Mouse (Mus musculus) heart, adult 2 months (tissue): Measurements from ENCODE around the gene Prss35.

Experiments used
- CTCF ChIP-seq: fragments of 200-600 bp; IDR thresholded peaks from 2 replicates; pipeline ENCODE4 v1.8.1; 2022; ENCODE audit warnings: antibody characterized with exemption, mild to moderate bottlenecking, moderate library complexity
- EP300 ChIP-seq: fragments of 200-500 bp; IDR thresholded peaks from 2 replicates; pipeline ENCODE4 v1.6.1; 2011; ENCODE audit warnings: low read depth, low read length, control low read depth; ENCODE audit not compliant: insufficient read depth
- POLR2A ChIP-seq: fragments of 200-500 bp; IDR thresholded peaks from 2 replicates; pipeline ENCODE4 v1.6.1; 2011; ENCODE audit warnings: mild to moderate bottlenecking, low read depth, low read length, control low read depth; ENCODE audit not compliant: insufficient read depth

DNA sequence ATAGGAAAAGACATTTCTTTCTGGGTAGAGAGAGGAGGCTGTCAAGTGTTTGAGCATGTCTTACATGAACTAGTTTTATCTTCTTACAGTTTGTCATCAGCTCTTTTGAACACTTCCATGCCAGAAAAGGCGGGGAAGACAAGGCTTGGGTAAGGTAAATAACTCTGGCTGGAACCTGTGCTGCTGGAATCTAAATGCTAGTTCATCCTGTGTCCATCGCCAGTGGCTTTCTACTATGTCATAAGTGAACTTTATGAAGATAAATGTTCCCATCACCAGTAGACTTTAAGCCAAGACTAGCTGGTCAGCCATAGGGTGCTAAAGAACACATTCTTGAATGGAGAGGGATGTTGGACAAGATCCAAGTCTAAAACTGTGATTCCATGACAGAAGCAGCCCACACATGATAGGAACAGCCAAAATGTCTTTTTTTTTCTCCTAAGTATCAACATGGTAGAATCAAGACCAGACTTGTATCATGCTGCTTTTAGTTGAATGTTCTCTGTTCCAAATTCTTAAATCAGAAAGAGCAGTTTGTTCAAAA lies 33.3 kb upstream of the Prss35 start:
- TF ChIP-seq POLR2A, result no peak
- TF ChIP-seq EP300, result no peak
- TF ChIP-seq CTCF, result no peak
